Mouse (Mus musculus): ENCODE data around the gene Smim14.

DNA sequence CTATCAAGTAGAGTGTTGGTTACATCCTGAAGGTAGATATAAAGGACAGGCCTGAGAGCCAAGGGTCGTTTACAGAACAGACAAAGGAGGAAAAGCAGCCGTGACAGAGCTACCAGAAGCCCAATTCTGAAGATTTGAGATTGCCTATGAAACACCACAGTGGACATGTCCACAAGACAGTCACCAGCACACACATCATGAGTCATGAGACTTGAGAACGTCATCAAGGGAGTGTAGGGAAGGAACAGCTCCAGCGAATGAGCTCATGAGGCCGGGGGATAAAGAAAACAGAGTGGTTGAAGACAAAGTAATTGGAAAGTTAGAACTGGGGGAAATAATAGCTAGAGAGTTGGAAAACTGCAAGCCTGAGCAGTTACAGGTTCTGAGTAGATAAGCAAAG, 79.1 kb downstream of the Smim14 start:
- TF ChIP-seq CTCF (IDR thresholded peaks at IDR 0.05; ENCODE audit: low read depth, low read length), result no peak
- no peak for TF ChIP-seq TAL1 (conservative IDR thresholded peaks at IDR 0.05; ENCODE audit: low read depth, low read length)
